Mouse (Mus musculus) embryonic fibroblast, embryonic 13.5 days (primary cell): ENCODE results near the gene Pole2.

Source experiments
- CTCF ChIP-seq: IDR thresholded peaks from 2 replicates; pipeline ENCODE4 v1.5.1; 2011; ENCODE audit warnings: mild to moderate bottlenecking, control low read depth, low read length, moderate library complexity, borderline replicate concordance; ENCODE audit not compliant: insufficient read depth
- POLR2A ChIP-seq: IDR thresholded peaks from 2 replicates; pipeline ENCODE4 v1.6.1; 2011; ENCODE audit warnings: low read depth, mild to moderate bottlenecking, control low read depth, low read length, moderate library complexity

DNA sequence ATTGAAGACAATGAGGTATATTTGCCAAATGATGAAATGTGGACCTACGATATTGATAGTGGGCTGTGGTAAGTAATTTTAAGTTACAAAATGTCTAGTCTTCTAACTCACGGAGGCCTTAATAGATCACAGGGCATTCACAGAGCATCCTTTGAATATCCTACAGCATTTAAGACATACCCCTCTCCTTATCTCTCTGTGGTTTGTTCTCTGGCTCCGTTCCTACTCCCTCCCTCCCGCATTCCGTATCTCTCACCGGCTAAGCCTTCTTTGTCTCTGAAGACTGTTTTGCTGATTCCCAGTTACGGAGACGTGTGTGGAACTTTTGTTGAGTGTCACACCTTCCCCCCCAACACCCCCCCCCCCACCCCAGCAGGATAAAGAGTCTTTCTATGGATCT is 22.8 kb upstream of the Pole2 start:
- no peak for TF ChIP-seq CTCF
- TF ChIP-seq POLR2A: no peak
